Comparison of ENCODE assay signal across 8 mouse cellular contexts in genomic region chr1:138618012-138618354, GRCm38 (mm10). TPM values are rescaled to one million over a fixed set of nuclear protein-coding genes. Genes with fewer than 3 reads are reported as not detected.
A peak's percentile ranks its signal among the peaks of the same experiment; 100 is the strongest.
DNase-seq lines count a peak whose midpoint lies in the region; ATAC-seq and TF ChIP-seq lines count a peak whose summit lies in the region.

No protein-coding gene starts in this region.

- H3K4me2 ChIP-seq in embryonic facial prominence, embryonic 13.5 days: peak overlapping the region; percentile 80
- H3K4me2 ChIP-seq in limb, embryonic 12.5 days: peak overlapping the region; percentile 73
- H3K4me2 ChIP-seq in midbrain, embryonic 14.5 days (ENCODE audit: low read length): peak overlapping the region; percentile 84

- no peaks in the 10 kb centered on the region for H3K36me3 ChIP-seq in embryonic facial prominence, embryonic 13.5 days
- peaks cover 21% of the 10 kb centered on the region for H3K36me3 ChIP-seq in heart, adult 2 months (ENCODE audit: control insufficient read depth, insufficient read depth, low read length)
- 0 out of 2 replicates have a peak, but pooled peaks cover 6% of the 10 kb centered on the region for H3K36me3 ChIP-seq in limb, embryonic 12.5 days
- H3K36me3 ChIP-seq in midbrain, embryonic 14.5 days (ENCODE audit: control insufficient read depth, insufficient read depth, low read length): no peaks in the 10 kb centered on the region

- H3K27me3 ChIP-seq in embryonic facial prominence, embryonic 13.5 days: no peaks in the 10 kb centered on the region
- no peaks in the 10 kb centered on the region for H3K27me3 ChIP-seq in heart, adult 2 months (ENCODE audit: control insufficient read depth, insufficient read depth, low read length)
- no peaks in the 10 kb centered on the region for H3K27me3 ChIP-seq in limb, embryonic 12.5 days
- no peaks in the 10 kb centered on the region for H3K27me3 ChIP-seq in midbrain, embryonic 14.5 days (ENCODE audit: control insufficient read depth, insufficient read depth, low read length)

- peak overlapping the region; percentile 55 for H3K27ac ChIP-seq in embryonic facial prominence, embryonic 13.5 days
- peak overlapping the region; percentile 98 for H3K27ac ChIP-seq in heart, adult 2 months
- peak overlapping the region; percentile 86 for H3K27ac ChIP-seq in limb, embryonic 12.5 days
- peak overlapping the region; percentile 28; the same call in 1 of the 2 replicates for H3K27ac ChIP-seq in midbrain, embryonic 14.5 days (replicated peaks; ENCODE audit: low read depth, low read length)

- H3K4me3 ChIP-seq in embryonic facial prominence, embryonic 13.5 days: peak overlapping the region; percentile 92
- peak overlapping the region; percentile 84 for H3K4me3 ChIP-seq in heart, adult 2 months
- H3K4me3 ChIP-seq in limb, embryonic 12.5 days (replicated peaks): peak overlapping the region; percentile 95
- H3K4me3 ChIP-seq in midbrain, embryonic 14.5 days (replicated peaks; ENCODE audit: low read depth, low read length): peak overlapping the region; percentile 94

- H3K4me1 ChIP-seq in embryonic facial prominence, embryonic 13.5 days: peaks cover 21% of the 10 kb centered on the region
- H3K4me1 ChIP-seq in heart, adult 2 months (ENCODE audit: control insufficient read depth, insufficient read depth, low read length): peaks cover 10% of the 10 kb centered on the region
- peaks cover 39% of the 10 kb centered on the region for H3K4me1 ChIP-seq in limb, embryonic 12.5 days (replicated peaks)
- H3K4me1 ChIP-seq in midbrain, embryonic 14.5 days (ENCODE audit: control insufficient read depth, insufficient read depth, low read length): 0 out of 2 replicates have a peak, but pooled peaks cover 4% of the 10 kb centered on the region

- no peak for TF ChIP-seq EP300 in heart, adult 2 months (IDR thresholded peaks at IDR 0.05; ENCODE audit: insufficient read depth, low read depth, low read length)

- WGBS in embryonic facial prominence, embryonic 13.5 days: 1% methylated on average over 11 of the region's 11 CpGs
- 2% methylated on average over 11 of the region's 11 CpGs for WGBS in heart, adult 2 months
- under 1% methylated on average over 11 of the region's 11 CpGs for WGBS in limb, embryonic 12.5 days
- WGBS in midbrain, embryonic 14.5 days: 3% methylated on average over 11 of the region's 11 CpGs

- TF ChIP-seq POLR2A in heart, adult 2 months (IDR thresholded peaks at IDR 0.05; ENCODE audit: insufficient read depth, low read depth, low read length): peak; percentile 69

- H3K79me2 ChIP-seq in heart, adult 2 months (replicated peaks; ENCODE audit: control insufficient read depth, insufficient read depth, low read length): peaks cover 3% of the 10 kb centered on the region

- peak; percentile 67 for TF ChIP-seq CTCF in heart, adult 2 months (IDR thresholded peaks at IDR 0.05)

- ATAC-seq in embryonic facial prominence, embryonic 13.5 days (ENCODE audit: insufficient number of reproducible peaks, insufficient read depth, low FRiP score, low TSS enrichment, low read depth): peak; percentile 81
- peak; percentile 79 for ATAC-seq in limb, embryonic 12.5 days (ENCODE audit: insufficient number of reproducible peaks, insufficient read depth, low FRiP score, low TSS enrichment, low read depth)
- peak; percentile 73 for ATAC-seq in midbrain, embryonic 14.5 days (ENCODE audit: low FRiP score, low TSS enrichment)

- intact Hi-C loops in heart, adult 2 months (cut with DNase I): loop anchor here (2.0 to 5.0 kb wide), 2 partner anchors 41 to 291 kb away; no protein-coding TSS in a partner anchor

- peak overlapping the region; percentile 61 for H3K9ac ChIP-seq in embryonic facial prominence, embryonic 13.5 days
- H3K9ac ChIP-seq in heart, adult 2 months (ENCODE audit: low read depth, low read length): peak overlapping the region; percentile 40
- peak overlapping the region; percentile 48 for H3K9ac ChIP-seq in limb, embryonic 12.5 days (replicated peaks)
- H3K9ac ChIP-seq in midbrain, embryonic 14.5 days (replicated peaks; ENCODE audit: low read length): peak overlapping the region; percentile 32; the same call in 1 of the 2 replicates

- no peaks in the 10 kb centered on the region for H3K9me3 ChIP-seq in embryonic facial prominence, embryonic 13.5 days
- H3K9me3 ChIP-seq in limb, embryonic 12.5 days: no peaks in the 10 kb centered on the region
- no peaks in the 10 kb centered on the region for H3K9me3 ChIP-seq in midbrain, embryonic 14.5 days (ENCODE audit: control insufficient read depth, low read length)

- DNase-seq in 416B (ENCODE audit: low read depth): peak; percentile 90
- DNase-seq in adrenal gland, postnatal 4 days (ENCODE audit: low spot score in 2 of 2): peak; percentile 68 to 75
- DNase-seq in heart, adult 2 months: peak; percentile 92 to 94
- DNase-seq in kidney, adult 8-10 months: peak; percentile 93 to 94
- DNase-seq in midbrain, embryonic 14.5 days: peak; percentile 83
- DNase-seq in spleen, adult 12 weeks (ENCODE audit: low spot score): peak; percentile 75

RNA-seq across cellular contexts. Expression of gene Nek7, which starts 2.0 kb away (rescaled TPM):
- 10 to 100 TPM; 51.1 to 51.8 TPM for total RNA-seq in adrenal gland, postnatal 4 days (2021)
- 31.1 and 34.9 TPM in 2 replicates for polyA plus RNA-seq in embryonic facial prominence, embryonic 13.5 days (2015; fragmentation: Nextera tagmentation; extraction: Ambion mirVana)
- total RNA-seq in heart, adult 2 months (2021): 10 to 100 TPM; 69.9 to 79.7 TPM
- 17.3 and 40.0 TPM in 2 replicates for polyA plus RNA-seq in heart, adult 2 months (2012; rRNA removed)
- 47.2 TPM in 2 replicates for polyA plus RNA-seq in limb, embryonic 12.5 days (2016; fragmentation: Nextera tagmentation; extraction: Ambion mirVana)
- 13.1 and 24.3 TPM in 2 replicates for polyA plus RNA-seq in midbrain, embryonic 14.5 days (2014; fragmentation: Nextera tagmentation; extraction: Ambion mirVana)

Comparison
In these comparisons a context has a peak if more than half of its experiments do, and no peak if none do; other contexts are left out.
1. Peak in every context shown above with its lines: DNase-seq, ATAC-seq, H3K4me3 ChIP-seq and H3K27ac ChIP-seq.
2. H3K27ac ChIP-seq: peak in every context shown above with its lines; median percentile 98 in heart, adult 2 months; 86 in limb, embryonic 12.5 days; 55 in embryonic facial prominence, embryonic 13.5 days; 28 in midbrain, embryonic 14.5 days.